13 mouse cellular contexts compared by ENCODE assay signal in the genomic region with DNA sequence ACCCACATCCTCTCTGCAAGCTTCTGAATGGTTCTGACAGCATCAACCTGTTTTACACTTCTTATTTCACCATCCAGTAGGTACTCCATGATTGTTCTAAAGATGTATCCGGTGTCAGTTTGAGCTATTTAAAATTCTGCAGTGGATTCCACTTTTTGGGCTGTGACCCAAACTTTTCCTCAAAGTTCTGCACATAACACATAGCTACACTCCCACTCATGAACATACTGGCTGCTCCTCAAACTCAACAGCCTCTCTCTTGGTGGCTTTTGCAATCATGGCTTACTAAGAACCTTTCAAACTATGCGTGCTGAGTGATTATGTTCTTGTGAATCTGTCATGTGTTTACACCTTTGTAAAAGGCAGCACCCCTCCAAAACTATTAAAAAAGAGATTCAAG.
"Had no signal": no experiment of that assay in that cellular context is flagged by ENCODE, and none has a peak within 500 bp of the region (broad histone marks: within the 10 kb centered on the region; RNA-seq: fewer than 3 reads in every experiment).

No protein-coding gene starts in this region.

- DNase-seq: kidney, adult 11 months; kidney, adult 9 months; kidney, postnatal 36 days; left cerebral cortex, postnatal 4 days; lung, adult 18-20 months; retina, postnatal 1 day; thymus, postnatal 14 days had no signal

- H3K4me3 ChIP-seq: limb, embryonic 13.5 days; midbrain, embryonic 12.5 days; neural tube, embryonic 13.5 days had no signal

- H3K27ac ChIP-seq: hindbrain, postnatal 0 days; kidney, postnatal 0 days; limb, embryonic 13.5 days; liver, embryonic 14.5 days; midbrain, embryonic 12.5 days; neural tube, embryonic 13.5 days had no signal
